Mouse (Mus musculus): ENCODE data around the gene Ppp1r1a.
A peak's percentile ranks its signal among the peaks of the same experiment; 100 is the strongest.

Ppp1r1a gene

DNA sequence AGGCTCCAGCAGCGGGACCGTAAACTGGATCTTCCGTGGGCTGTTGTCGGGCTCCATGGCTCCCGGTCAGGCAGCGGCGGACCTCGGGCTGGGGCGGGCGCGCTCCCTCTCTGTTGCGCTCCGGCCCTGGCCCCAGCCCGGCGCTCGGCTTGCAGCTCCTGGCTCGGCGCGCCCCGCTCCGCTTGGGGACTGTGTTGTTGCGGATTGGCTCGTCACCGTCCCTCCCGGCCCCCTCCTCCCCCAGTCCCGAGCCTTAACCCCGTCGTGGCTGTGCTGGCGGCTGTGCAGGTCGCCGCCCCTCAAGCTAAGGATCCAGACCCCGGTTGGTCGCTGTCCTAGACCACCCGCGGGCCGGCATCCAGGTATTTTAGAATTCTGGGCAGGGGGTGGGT, at the start of gene Ppp1r1a:
TSS of gene Ppp1r1a (minus strand) at position 182 of the 392 bp plus-strand sequence.
- peak; percentile 91 to 93 for DNase-seq

DNA sequence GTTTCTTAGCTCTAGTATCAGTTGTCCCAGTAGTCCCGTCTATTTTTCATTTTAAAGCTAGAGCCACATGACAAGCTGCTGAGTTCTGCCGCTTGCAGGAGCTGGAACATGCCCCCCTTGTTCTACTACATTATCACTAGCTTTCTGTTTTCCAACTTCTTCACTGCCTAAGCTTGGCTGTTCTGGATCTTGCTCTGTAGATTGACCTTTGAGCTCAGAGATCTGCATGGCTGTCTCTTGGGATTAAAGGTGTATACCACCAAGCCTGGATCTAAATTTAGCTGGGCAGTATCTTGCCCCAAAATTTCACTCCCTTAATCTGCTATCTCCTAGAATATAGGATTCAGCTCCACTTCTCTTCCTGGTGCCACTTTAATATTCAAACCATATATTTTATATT, 48.1 kb upstream of the Ppp1r1a start:
- DNase-seq: no peak

DNA sequence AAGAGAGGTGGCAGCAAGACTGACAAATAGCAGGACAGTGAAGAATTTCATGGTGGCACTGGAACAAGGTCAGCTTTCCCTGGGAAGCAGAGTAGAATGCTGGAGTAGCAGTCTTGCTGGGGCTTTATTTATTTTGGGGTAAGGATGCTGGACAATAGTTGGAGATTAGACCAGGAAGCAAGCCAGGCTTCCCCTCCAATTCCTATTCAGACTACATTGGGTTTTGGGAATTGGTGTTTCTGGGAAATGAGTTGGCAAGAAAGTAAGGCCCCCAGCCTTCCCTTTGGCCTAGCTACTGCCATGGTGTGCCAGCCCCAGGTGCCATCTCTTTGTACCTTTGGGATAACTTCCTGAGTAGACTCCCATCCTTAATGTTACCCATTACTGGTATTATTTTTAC, 27.2 kb upstream of the Ppp1r1a start, which contains the start of gene Glycam1:
TSS of gene Glycam1 (minus strand) at position 101 of the 400 bp plus-strand sequence.
- no peak for DNase-seq

DNA sequence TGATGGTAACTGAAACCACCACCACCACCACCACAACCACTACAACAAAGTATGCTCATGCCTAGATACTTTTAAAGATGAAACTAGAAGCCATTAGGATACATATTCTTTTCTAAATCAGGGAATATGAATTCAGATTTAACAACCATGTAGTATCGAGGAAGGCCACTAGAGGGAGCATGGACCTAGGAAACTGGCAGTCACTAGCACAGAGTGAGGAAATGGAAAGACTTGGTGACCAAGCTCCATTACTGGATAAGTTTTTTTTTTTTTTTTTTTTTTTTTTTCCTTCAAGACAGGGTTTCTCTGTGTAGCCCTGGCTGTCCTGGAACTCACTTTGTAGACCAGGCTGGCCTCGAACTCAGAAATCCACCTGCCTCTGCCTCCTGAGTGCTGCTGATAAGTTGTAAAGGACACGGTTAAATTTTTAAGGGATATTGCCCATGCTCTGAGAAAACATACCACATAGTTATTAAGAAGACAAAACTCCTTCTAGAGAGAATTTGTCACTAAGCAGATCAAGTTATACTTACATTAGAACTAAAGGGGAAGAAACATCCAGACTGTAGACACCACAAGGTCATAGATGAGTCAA, 14.4 kb upstream of the Ppp1r1a start:
- peak; percentile 76 to 89 for DNase-seq

DNA sequence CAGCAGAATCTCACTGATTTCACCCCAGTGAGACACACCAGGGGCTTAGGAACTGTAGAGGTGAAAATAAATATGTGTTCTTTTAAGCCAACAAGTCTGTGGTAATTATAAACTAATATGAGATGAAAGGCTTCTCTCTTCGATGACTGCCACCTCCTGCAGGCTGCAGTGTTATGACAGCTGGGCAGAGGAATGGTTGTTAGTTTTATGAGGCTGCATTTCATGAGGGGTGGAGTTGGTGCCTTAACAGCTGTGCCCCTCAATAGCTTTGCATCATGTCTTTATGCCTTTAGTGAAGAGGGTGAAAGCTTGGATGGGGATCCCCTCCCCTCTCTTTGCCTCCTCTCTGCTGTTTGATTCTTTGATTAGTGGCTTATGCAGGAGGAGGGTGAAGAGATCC, 13.2 kb upstream of the Ppp1r1a start:
- DNase-seq: no peak

DNA sequence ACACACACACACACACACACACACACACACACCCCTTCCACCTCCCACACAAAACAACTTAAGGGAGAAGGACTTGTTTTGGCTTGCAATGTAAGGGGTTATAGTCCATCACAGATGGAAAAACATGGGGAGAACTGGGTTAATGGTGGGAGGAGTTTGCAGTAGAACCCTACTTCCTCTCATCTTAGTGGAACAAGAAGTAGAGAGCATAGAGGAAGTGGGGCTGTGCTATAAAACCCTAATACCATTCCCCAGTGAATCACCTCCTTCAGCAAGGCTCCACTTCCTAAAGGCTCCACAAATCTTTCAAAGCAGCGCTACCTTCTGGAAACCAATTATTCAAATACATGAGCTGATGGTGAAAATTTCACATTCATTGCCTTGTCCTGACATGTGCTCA, 11.7 kb upstream of the Ppp1r1a start:
- no peak for DNase-seq

DNA sequence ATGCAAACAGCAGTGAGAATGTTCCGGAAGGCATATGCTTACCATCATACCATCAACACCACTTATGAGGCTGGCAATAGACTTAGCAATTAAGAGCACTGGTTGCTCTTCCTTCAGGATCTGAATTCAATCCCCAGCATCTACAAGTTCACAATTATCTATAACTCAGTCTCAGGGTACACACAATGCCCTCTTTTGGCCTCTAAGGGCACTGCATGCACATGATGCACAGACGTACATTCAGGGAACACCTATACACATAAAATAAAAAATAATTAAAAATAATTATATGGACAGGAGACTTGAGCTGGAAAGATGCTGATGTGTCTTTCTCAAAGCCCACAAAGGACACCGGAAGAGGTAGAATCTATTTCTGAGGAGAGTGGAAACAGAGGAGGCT, 10.2 kb upstream of the Ppp1r1a start:
- no peak for DNase-seq

- no peak for DNase-seq
These were observed 4.7 kb upstream of the Ppp1r1a start for GRCm38 (mm10) chr15:103542526-103542925.

- no peak for DNase-seq
These were observed 2.8 kb upstream of the Ppp1r1a start for GRCm38 (mm10) chr15:103540646-103541045.

- no peak for DNase-seq
These were observed 1.5 kb upstream of the Ppp1r1a start for GRCm38 (mm10) chr15:103539259-103539658.

- DNase-seq: peak; percentile 79 to 82
These were observed 587 bp downstream of the Ppp1r1a start for GRCm38 (mm10) chr15:103537011-103537821.

DNA sequence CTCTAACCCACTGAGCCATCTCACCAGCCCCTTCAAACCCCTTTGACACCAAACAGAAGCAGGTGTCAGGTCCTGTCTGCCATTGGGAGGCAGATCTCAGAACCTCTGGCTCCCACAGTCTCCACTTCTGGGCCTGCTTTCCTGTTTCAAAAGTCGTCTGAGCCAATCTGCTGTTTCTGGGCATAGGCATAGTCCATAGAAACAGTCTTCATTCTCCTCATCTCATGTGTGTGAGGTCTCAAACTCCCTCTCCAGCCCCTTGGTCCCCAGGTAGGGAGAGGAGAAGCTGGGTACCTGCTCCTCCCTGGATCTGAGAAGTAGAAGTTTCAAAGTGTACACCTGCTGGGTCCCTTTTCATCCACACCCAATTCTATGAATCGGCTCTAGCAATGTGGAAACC, 1.3 kb downstream of the Ppp1r1a start:
- no peak for DNase-seq

GRCm38 (mm10) chr15:103535786-103536185, 2.0 kb downstream of the Ppp1r1a start:
- DNase-seq: peak in 1 of 2 experiments; percentile 14

DNA sequence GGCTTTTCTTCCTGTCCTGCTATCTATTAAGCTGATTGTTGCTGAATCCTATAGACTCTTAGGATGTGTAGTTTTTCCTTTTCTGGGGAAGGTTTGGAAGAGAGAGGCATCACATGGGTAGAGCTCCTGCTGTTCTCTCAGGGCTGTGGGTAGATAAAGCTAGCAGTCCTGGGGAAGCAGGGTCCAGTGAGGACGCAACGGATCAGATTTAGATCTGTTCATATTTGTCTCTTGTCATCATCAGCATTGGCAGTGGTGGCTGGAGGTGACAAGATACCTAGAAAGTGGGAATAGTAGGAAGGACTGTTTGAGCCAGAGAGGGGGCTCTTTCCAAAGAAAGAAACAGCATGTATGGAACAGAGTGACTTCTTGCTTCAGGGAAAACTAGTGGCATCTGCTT, 2.8 kb downstream of the Ppp1r1a start:
- peak in 1 of 2 experiments; percentile 12 for DNase-seq

DNA sequence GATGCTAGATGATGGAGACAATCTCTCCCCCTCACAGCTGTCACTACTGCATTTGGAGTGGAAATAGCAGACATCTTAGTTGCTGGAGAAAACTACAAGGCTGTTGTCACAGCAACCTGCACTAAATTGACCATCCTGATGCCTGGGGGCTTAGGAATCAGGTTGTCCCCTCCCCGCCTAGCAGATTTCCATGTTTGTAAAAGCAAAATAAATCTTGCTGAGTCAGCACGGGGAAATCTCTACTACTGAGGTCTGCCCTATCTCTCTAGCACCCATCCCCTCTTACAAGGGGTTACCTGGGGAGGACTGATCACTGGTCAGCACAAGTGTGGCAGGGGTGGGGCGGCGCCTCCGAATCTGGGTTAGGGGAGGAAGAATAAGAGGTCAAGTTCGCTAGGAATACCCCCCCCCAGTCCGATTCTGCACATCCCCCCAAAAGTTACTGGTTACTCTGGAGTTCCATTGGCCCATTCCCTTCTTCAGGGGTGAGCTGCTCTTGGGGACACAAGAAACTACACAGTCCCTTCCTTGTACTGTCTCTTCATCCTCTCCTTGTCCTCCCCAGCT, 3.7 kb downstream of the Ppp1r1a start:
- peak in 1 of 2 experiments; percentile 4 for DNase-seq

DNA sequence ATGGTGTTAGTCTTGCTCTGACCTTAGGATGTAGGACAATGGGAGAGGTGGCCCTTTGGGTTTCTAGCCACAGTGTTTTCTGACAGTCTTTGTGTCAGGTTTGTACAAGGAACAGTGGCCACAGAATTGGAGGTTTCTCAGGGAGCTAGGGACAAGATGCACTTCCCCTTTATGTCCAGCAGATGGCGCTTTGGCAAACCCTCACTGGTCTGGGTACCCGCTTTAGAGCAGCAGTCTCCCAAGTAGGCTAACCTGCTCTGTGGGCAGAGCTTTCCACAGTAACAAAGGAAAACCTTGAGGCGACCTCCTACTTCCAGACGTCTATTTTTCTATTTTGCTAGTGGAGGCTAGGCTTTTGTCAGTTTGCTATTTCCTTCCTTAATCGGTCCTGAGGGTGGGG, 7.4 kb downstream of the Ppp1r1a start:
- DNase-seq: peak; percentile 79 to 84

DNA sequence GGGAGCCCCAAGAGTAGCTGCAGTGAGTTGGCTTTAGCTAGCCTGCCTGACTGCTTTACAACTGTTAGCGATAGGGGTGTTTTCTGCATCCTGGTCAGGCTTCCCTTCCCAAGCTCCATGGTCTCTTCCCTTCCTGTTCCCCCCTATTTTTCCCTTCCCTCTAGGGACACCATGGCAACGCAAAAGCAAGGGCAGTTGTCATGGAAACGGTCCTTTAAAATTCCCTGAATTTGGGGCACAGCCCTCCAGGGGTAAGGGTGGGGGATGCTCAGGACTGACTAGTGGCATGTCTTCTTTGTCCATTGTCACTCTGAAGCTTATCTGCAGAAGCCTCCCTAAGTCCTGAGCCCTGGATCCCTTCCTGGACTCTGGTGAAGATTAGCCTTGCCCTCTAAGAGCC, 14.6 kb downstream of the Ppp1r1a start:
- DNase-seq: no peak

- peak; percentile 65 to 67 for DNase-seq
These were observed 15.2 kb downstream of the Ppp1r1a start for GRCm38 (mm10) chr15:103522458-103523099.

GRCm38 (mm10) chr15:103519386-103520378, 18.1 kb downstream of the Ppp1r1a start:
- DNase-seq: peak; percentile 75 to 78

- DNase-seq: peak; percentile 92 to 94
These were observed 19.0 kb downstream of the Ppp1r1a start for GRCm38 (mm10) chr15:103518600-103519385.

DNA sequence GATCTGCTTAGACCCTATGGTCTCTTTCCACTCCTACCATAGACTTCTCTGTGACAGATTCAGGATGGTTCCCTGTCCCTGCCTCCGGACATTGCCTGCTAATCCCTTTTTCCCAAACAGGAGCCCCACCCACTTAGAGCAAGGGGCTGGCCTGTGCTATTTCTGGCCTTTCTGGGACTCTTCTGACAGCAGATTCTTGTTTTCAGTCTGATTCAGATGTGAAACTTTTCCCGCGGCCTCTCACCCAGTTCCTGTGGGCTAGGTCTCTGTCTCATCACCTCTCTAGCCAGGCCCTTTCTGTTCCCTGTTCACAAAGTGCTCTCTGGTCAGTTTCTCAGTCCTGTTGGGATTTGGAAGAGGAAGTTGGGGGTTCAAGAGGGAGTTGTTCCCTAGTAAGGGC, 22.9 kb downstream of the Ppp1r1a start:
- DNase-seq: peak in 1 of 2 experiments; percentile 13

Data from cerebellum, postnatal 10 days (tissue).